Mouse (Mus musculus) liver, embryonic 11.5 days (tissue): ENCODE measurements around the gene Rnf5. TPM values are rescaled to one million over a fixed set of nuclear protein-coding genes. Genes with fewer than 3 reads are reported as not detected.

Experiments used
- ATAC-seq: fragments of 200-750 bp; cut with Nextera tagmentation; replicated peaks from 2 replicates; pipeline ENCODE4 v1.8.0; 2017; ENCODE audit warnings: moderate number of reproducible peaks, mild to moderate bottlenecking, moderate TSS enrichment, moderate library complexity; ENCODE audit not compliant: low FRiP score
- DNase-seq: peaks from one replicate; pipeline ENCODE4 v3.0.0-alpha.2; 2017; ENCODE audit warnings: low spot score
- H3K27ac ChIP-seq: fragments of 300-500 bp; sonication (generic); 2 replicates; pipeline ENCODE4 v1.5.1; 2014; ENCODE audit warnings: mild to moderate bottlenecking, low read depth, low read length, control low read depth
- H3K27me3 ChIP-seq: fragments of 300-500 bp; sonication (generic); replicated peaks from 2 replicates; pipeline ENCODE4 v1.6.1; 2014; ENCODE audit warnings: low read length, mixed read lengths; ENCODE audit not compliant: control insufficient read depth, insufficient read depth
- H3K36me3 ChIP-seq: fragments of 300-500 bp; sonication (generic); 2 replicates; pipeline ENCODE4 v1.6.1; 2014; ENCODE audit warnings: mild to moderate bottlenecking, low read length, moderate library complexity, mixed read lengths; ENCODE audit not compliant: control insufficient read depth, insufficient read depth
- H3K4me1 ChIP-seq: fragments of 300-500 bp; sonication (generic); replicated peaks from 2 replicates; pipeline ENCODE4 v1.6.1; 2014; ENCODE audit warnings: low read length, mixed read lengths; ENCODE audit not compliant: control insufficient read depth, insufficient read depth
- H3K4me2 ChIP-seq: fragments of 300-500 bp; sonication (generic); 2 replicates; pipeline ENCODE4 v1.6.1; 2014; ENCODE audit warnings: mild to moderate bottlenecking, control low read depth, moderate library complexity
- H3K4me3 ChIP-seq: fragments of 300-500 bp; sonication (generic); 2 replicates; pipeline ENCODE4 v1.5.1; 2014; ENCODE audit warnings: low read depth, low read length, control low read depth
- H3K9ac ChIP-seq: fragments of 300-500 bp; sonication (generic); 2 replicates; pipeline ENCODE4 v1.6.1; 2014; ENCODE audit warnings: low read depth, low read length, control low read depth
- H3K9me3 ChIP-seq: fragments of 300-500 bp; sonication (generic); 2 replicates; pipeline ENCODE4 v1.6.1; 2016; ENCODE audit warnings: low read length, inconsistent platforms, mixed read lengths; ENCODE audit not compliant: control insufficient read depth
- WGBS: fragments of 180-500 bp; shearing (Covaris S2); extraction: QIAGEN DNeasy Blood & Tissue Kit; methylation state at CpG from one replicate; pipeline ENCODE4 v1.1.7; 2014; 5-methylcytosine and 5-hydroxymethylcytosine counted together
- polyA plus RNA-seq: library from polyadenylated mRNA; unstranded; fragments of >200 nt; fragmentation: Nextera tagmentation; extraction: Ambion mirVana; gene quantifications from 2 replicates; pipeline ENCODE4 v1.2.1, GENCODE M21; 2014

Rnf5 gene
- polyA plus RNA-seq, 1 experiment from 2014 or later = 109 TPM

- Histone ChIP-seq H3K4me2 (no peak overlapping the region), H3K9me3 (no peaks in the 10 kb centered on the region), H3K4me1 (peaks cover 7% of the 10 kb centered on the region), H3K27ac (no peak overlapping the region), H3K9ac (no peak overlapping the region), H3K4me3 (no peak overlapping the region), H3K36me3 (peaks cover under 1% of the 10 kb centered on the region; the same call in 1 of the 2 replicates), H3K27me3 (no peaks in the 10 kb centered on the region)
- 33% methylated on average over 11 of the region's 11 CpGs for WGBS
- DNase-seq = no peak
- ATAC-seq = no peak
These were observed 37.5 kb upstream of the Rnf5 start for GRCm38 (mm10) chr17:34640778-34641601.

- no peak overlapping the region for H3K9ac ChIP-seq
- no peak overlapping the region for H3K4me3 ChIP-seq
- WGBS = 74% methylated on average over 7 of the region's 7 CpGs
- no peaks in the 10 kb centered on the region for H3K27me3 ChIP-seq
- no peak for ATAC-seq
- H3K4me2 ChIP-seq = no peak overlapping the region
- no peaks in the 10 kb centered on the region for H3K4me1 ChIP-seq
- no peak for DNase-seq
- H3K36me3 ChIP-seq = no peaks in the 10 kb centered on the region
- H3K9me3 ChIP-seq = no peaks in the 10 kb centered on the region
- H3K27ac ChIP-seq = no peak overlapping the region
These were observed 36.2 kb upstream of the Rnf5 start for GRCm38 (mm10) chr17:34639461-34640255.

DNA sequence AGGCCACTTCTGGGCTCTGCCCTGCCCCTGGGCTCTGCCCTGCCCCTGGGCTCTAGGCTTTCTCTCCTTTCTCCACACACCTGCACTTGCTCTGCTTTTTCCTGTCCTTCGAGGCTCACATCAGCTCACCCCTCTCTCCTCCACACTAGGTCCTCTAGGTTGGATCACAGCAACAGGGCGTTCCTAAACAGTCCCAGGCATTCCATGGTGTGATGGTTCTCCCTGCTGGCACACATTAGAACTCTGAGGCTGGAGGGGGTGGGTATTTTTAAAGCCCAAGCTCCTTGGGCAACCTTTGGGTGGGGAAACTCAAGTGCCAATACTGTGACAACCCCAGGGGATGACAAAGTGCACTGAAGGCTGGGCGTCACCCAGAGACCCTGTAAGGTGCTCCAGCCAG lies 34.0 kb upstream of the Rnf5 start:
- H3K36me3 ChIP-seq = no peaks in the 10 kb centered on the region
- no peak overlapping the region for H3K4me2 ChIP-seq
- no peak overlapping the region for H3K27ac ChIP-seq
- H3K9ac ChIP-seq = no peak overlapping the region
- no peak for ATAC-seq
- H3K4me3 ChIP-seq = no peak overlapping the region
- no peak for DNase-seq
- peaks cover 5% of the 10 kb centered on the region for H3K27me3 ChIP-seq
- H3K4me1 ChIP-seq = peaks cover under 1% of the 10 kb centered on the region
- no peaks in the 10 kb centered on the region for H3K9me3 ChIP-seq
- WGBS = 70% methylated on average over 3 of the region's 3 CpGs

DNA sequence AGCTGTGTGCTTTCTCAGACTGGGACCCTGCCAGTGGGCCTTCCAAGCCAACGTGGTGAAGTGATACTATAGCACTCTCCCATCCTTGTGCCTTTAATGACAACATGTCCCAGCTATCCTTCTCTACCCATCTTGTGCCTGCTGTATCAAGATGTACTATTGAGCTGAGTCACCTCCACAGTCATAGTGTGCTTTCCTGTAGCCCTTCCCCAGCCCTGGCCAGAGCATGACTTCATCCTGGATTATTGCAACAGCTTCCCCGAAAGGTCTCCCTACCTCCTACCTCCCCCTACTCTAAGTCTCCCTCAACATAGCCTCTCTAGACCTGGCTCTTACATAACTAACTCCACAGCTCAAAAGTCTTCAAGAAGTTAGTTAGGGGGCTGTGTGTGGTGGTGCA lies 32.2 kb upstream of the Rnf5 start:
- Histone ChIP-seq H3K27me3 (peaks cover 23% of the 10 kb centered on the region), H3K27ac (no peak overlapping the region), H3K9me3 (no peaks in the 10 kb centered on the region), H3K36me3 (no peaks in the 10 kb centered on the region), H3K4me2 (no peak overlapping the region), H3K4me1 (peaks cover 15% of the 10 kb centered on the region), H3K9ac (no peak overlapping the region), H3K4me3 (no peak overlapping the region)
- ATAC-seq (no peak), DNase-seq (no peak)
- 62% methylated on average over 2 of the region's 2 CpGs for WGBS

GRCm38 (mm10) chr17:34632261-34632691 lies 28.8 kb upstream of the Rnf5 start:
- H3K4me1 ChIP-seq = peaks cover 32% of the 10 kb centered on the region
- no peak for DNase-seq
- no peaks in the 10 kb centered on the region for H3K9me3 ChIP-seq
- ATAC-seq = peak; percentile 22; the same call in 1 of the 2 replicates
- under 1% methylated on average over 26 of the region's 26 CpGs for WGBS
- H3K4me2 ChIP-seq = peak overlapping the region; percentile 69
- peaks cover 48% of the 10 kb centered on the region for H3K27me3 ChIP-seq
- H3K9ac ChIP-seq = no peak overlapping the region
- H3K36me3 ChIP-seq = no peaks in the 10 kb centered on the region
- H3K4me3 ChIP-seq = peak overlapping the region; percentile 41
- no peak overlapping the region for H3K27ac ChIP-seq

GRCm38 (mm10) chr17:34631647-34632046 lies 28.2 kb upstream of the Rnf5 start:
- Histone ChIP-seq H3K27ac (no peak overlapping the region), H3K4me3 (peak overlapping the region; percentile 41), H3K9ac (no peak overlapping the region), H3K9me3 (no peaks in the 10 kb centered on the region), H3K36me3 (no peaks in the 10 kb centered on the region), H3K4me1 (peaks cover 32% of the 10 kb centered on the region), H3K27me3 (peaks cover 48% of the 10 kb centered on the region), H3K4me2 (peak overlapping the region; percentile 69)
- WGBS = 9% methylated on average over 12 of the region's 12 CpGs
- no peak for DNase-seq
- no peak for ATAC-seq

DNA sequence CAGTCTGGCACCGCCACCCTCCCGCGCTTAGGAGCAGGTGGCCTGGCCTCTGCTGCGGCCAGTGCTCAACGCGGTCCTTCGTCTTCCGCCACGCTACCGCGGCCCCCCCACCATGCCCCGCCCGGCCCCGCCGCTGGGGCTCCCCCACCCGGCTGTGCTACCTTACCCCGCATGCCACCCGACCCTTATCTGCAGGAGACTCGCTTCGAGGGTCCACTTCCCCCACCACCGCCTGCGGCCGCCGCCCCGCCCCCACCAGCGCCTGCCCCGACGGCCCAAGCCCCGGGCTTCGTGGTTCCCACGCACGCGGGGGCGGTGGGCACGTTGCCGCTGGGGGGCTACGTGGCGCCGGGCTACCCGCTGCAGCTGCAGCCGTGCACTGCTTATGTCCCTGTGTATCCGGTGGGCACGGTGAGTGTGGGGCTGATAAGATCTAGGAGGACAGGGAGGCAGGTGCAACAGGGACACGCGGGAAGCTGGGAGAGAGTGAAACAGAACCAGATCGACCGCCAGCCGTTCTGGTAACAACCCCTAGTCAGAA lies 27.3 kb upstream of the Rnf5 start:
- Histone ChIP-seq H3K36me3 (no peaks in the 10 kb centered on the region), H3K4me1 (peaks cover 36% of the 10 kb centered on the region), H3K27me3 (peaks cover 48% of the 10 kb centered on the region), H3K4me2 (peak overlapping the region; percentile 58), H3K4me3 (peak overlapping the region; percentile 33), H3K9me3 (no peaks in the 10 kb centered on the region), H3K27ac (no peak overlapping the region), H3K9ac (peak overlapping the region; percentile 31)
- 4% methylated on average over 46 of the region's 48 CpGs for WGBS
- ATAC-seq (no peak), DNase-seq (no peak)

- no peak overlapping the region for H3K9ac ChIP-seq
- H3K27ac ChIP-seq = no peak overlapping the region
- H3K9me3 ChIP-seq = no peaks in the 10 kb centered on the region
- peaks cover 4% of the 10 kb centered on the region; the same call in 1 of the 2 replicates for H3K36me3 ChIP-seq
- H3K27me3 ChIP-seq = peaks cover 48% of the 10 kb centered on the region
- peak overlapping the region; percentile 58; the same call in 1 of the 2 replicates for H3K4me2 ChIP-seq
- WGBS = 14% methylated on average over 12 of the region's 12 CpGs
- ATAC-seq = no peak
- H3K4me1 ChIP-seq = peaks cover 36% of the 10 kb centered on the region
- no peak for DNase-seq
- H3K4me3 ChIP-seq = peak overlapping the region; percentile 33; the same call in 1 of the 2 replicates
These were observed 26.5 kb upstream of the Rnf5 start for GRCm38 (mm10) chr17:34629796-34630603.
